Mouse (Mus musculus): ENCODE measurements around the gene Klf1.

Gene Klf1

GRCm38 (mm10) chr8:84936041-84936961, 34.6 kb downstream of the Klf1 start:
- DNase-seq: no peak

DNA sequence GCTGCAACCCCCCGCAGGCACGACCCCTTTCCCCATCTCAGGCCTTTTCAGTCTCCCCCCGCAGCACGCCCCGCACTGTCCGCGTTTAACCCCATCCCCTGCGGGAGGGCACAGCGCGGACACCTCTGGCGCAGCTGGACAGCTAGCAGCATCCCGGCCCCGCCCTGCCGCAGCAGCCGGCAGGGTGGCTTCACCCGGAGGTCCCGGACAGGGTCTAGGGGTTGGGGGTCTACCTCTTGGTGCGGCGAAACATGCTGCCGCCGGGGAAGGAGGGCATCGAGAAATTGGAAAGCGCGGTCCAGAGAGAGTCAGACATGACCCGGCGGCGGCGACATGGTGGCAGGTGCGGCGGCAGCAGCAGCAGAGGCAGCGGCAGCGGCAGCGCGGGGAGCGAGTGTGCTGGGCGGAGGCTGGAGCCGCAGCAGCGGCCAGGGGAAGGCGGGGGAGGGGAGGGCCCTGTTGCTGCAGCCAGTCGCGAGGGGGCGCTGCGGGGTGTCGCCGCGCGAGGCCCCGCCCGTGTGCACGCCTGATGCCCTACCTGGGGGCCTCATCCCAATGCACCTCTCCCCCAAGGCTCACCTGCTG, 35.3 kb downstream of the Klf1 start, which contains the start of gene Mast1:
Mast1 (minus strand) TSS at position 398 of the 585 bp plus-strand sequence.
- peak; percentile 58 for DNase-seq

- no peak for DNase-seq
Observed at GRCm38 (mm10) chr8:84937620-84938485, 36.1 kb downstream of the Klf1 start.

- DNase-seq: no peak
Observed at GRCm38 (mm10) chr8:84943699-84944098, 42.0 kb downstream of the Klf1 start.

DNA sequence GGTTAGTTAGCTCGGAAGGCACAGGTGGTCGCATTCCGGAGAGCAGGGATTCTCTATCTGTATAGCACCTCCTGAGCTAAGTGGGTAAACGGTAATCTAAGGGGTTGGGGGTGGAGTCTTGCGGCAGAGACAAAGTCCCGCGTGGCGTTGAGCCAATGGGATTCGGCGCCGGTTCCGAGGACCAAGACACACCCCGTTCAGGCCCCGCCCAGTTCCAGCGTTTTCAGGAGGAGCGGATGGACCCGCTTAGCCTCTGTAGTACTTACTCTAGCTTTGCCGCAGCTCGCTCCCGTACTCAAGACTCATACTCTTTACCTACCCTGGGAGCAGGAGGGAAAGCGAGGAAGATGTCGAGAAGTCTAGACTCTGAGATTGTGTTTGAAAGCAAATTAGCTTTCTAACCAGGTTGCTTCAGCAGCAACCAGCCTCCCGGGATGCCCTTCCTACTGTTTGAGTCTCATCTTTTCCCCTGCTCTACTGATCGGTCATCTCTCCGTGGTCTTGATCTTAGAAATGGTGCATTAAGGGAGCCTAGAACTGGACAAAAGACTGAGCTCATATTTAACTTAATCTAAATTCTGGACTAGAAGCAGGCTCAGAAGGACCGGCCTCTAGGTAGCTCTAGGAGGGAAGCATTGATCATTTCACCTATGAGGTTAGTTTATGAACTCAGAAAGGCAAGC, 42.9 kb downstream of the Klf1 start:
- DNase-seq: peak; percentile 38

DNA sequence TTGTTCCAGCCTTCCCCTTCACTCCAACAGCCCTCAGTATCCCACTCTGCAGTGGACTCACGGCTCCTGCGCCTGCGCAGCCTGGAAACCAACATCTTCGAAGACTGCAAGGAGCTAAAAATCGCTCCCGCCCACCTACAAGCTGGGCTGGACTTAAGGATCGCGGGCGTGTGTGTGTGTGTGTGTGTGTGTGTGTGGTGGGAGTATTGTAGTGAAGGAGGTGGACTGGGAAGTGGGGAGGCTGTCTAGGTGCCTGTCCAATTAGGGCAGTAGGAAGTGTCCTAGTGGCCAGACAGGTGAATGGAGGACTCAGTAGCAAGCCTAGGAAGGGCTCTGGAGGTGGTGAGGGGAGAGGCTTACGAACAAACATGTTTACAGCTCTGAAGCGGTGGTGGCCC, 43.5 kb downstream of the Klf1 start:
- DNase-seq: no peak

DNA sequence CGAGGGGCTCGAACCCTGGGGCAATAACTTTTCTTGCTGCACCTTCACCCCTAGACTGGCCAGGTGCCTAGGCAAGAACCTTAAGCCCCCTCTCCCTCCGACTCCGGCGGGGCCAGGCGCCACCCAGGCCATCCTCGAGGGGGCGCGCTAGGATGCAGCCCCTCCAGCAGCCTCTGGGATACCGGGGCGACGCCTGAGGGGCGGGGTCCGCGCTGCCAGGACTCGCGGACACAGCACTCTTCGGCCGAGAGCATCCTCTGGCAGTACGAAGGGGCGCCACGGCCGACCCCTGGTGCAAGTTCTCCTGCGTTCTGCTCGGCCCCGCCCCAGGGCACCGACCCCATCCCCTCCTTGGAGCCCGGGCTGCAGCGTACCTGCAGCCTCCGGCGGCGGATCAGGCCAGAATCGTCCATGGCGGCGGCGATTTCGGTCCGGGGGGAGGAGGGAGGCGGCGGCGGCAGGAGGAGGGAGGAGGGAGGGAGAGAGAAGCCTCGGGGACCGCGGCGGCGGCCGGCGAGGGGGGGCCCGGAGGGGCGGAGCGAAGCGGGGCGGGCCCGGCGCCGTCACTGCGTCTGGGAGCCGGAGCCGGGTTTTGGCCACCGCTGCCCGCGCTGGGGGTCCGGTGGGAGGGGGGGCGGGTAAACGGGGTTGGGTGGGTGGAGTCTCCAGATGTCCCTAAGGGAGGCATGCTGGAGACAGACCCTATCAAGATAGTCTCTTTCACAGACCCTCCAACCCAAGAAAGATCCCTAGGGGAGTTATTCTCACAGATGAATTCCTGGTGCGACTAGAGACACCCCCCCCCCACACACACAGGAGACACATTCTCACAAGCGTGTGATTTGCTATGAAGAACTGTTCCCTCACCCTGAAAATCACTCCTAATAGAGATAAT, 44.2 kb downstream of the Klf1 start:
- DNase-seq: no peak

DNA sequence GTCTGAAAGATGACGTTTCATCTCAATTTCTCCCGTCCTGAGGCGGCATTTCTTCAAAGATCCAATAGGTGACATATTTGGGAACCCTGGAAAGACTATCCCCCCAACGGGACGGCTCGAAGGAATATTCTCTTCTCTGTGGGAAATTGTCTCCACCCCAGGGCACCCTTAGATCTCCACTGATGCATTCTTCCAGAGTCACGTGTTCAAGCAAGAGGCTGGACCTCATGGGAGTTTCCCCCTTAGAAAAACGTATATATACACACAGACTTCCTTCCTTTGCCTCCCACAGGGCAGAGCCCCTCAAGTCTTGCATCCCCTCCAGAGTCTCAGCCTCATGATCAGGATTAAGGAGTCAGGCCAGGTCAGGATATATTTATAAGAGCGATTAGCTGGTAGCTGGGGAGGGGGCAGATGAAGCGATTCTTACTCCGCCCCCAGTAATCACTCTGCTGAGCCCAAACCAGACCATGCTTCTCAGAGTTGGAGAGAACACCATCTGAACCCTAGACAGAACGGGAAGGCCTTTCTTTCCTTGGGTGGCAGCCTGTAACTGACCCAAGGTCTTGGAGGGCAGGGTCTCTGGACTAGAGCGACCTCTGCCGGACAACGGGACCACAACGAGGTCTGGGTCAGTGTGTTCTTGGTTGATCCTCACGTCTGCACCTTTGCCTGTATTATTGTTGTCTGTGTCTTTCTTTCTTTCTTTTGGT, 45.0 kb downstream of the Klf1 start, which contains the start of gene Rtbdn:
Rtbdn (plus strand) TSS at position 464 of the 713 bp plus-strand sequence.
- no peak for DNase-seq

DNA sequence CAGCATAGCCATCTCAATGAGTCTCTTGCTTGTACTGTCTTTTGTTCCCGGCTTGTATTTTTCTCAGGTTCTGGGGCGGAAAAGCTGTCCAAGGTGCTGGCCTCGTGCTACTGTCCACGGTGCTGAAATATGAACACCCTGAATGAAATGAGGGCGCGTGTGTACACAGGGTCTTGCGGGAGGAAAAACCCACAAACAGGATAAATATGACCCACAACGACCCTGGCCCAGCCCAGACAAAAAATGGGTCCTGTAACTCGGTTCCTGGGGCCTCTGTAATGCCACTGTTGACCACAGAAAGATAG, 45.5 kb downstream of the Klf1 start:
- peak; percentile 59 for DNase-seq

DNA sequence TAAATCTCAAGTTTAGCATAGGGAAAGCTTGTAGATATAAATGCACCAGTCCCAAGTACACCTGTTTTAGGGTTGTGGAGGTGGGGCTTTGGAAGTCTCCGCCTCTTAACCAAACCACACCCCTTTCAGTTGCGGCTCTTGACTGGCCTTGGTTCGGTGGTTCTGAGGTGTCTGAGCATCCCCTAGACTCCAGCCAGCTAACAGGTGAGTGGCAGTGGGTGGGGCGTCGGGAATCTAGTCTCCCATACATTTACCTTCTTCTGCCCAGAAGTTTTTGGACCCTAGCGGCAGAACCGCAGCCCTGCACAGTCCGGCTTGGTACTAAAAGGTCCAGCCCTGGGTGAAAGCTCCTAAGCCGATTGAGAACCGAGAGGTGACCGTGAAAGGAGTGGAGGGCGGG, 48.0 kb downstream of the Klf1 start:
- no peak for DNase-seq

DNA sequence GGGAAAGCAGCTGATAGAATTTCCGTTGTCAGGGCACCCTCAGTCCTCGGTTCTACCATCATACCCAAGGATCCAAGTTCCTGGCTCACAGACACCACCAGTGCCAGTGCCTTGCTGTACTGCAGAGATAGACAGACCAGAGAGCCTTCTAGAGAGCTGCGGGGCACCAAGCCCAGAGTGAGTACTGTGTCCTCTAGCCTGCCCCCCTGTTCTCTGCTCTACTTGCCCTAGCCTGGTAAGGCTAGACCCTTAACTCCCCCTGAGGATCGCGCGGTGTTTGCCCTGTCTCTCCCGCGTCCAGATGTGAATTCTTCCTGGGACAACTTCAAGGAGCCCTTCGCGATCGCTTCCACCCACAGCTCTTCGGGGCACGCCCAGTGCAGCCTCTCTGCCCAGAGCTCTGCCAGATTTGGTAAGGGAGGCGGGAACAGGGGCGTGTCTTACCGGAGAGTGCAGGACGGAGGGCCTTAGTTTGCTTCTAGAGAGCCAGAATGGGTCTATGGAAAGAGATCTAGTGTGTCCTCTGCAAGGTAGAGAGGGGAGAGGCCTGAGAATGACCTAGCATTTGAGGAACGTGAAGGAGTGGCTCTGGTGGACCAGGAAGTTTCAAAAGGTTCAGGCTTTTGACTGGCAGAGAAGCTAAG, 51.0 kb downstream of the Klf1 start:
- DNase-seq: peak; percentile 89

Data from lung, postnatal 36 days (tissue).